8 mouse cellular contexts compared by ENCODE assay signal in the genomic region with DNA sequence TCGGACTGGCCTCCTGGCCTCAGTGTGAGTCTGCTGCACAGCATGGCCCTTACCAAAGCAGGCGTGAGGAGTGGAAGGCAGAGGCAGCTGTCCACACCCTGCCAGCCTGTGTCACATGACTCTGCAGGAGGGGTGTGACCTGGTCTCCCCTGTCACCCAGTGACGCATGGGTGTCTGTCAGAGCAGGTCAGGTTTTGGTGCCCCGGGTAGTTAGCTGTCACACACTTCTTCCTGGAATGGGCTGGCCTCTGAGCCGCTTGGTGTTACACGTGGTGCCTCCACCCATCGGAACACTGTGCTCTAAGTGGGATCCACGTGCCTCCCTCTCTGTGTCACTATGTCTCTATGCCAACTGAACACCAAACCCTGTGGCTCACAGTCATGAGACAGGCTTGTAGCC. TPM values are rescaled to one million over a fixed set of nuclear protein-coding genes. Genes with fewer than 3 reads are reported as not detected.
DNase-seq lines count a peak whose midpoint lies in the region.

No protein-coding gene starts in this region.

- H3K4me1 ChIP-seq in brown adipose tissue, adult 24 weeks (ENCODE audit: control insufficient read depth, insufficient read depth, insufficient read length, low read length): peaks cover 44% of the 10 kb centered on the region

- peak; percentile 45 for DNase-seq in layer of hippocampus, adult 9-11 months
- DNase-seq in layer of hippocampus, postnatal 10 days (ENCODE audit: low spot score in 2 of 2): no peak
- DNase-seq in heart, postnatal 36 days: peak; percentile 21 to 39
- peak; percentile 79 to 89 for DNase-seq in natural killer cell, adult 2 months (ENCODE audit: low spot score in 2 of 2)
- no peak for DNase-seq in right cerebral cortex, adult 2 months (ENCODE audit: low spot score in 2 of 2)
- DNase-seq in cerebellum, adult 8-10 months: no peak
- DNase-seq in layer of hippocampus, postnatal 36 days: no peak

- intact Hi-C loops in heart, postnatal 36 days (cut with DNase I): no loop called here

- H3K27ac ChIP-seq in brown adipose tissue, adult 24 weeks (replicated peaks; ENCODE audit: low read depth, low read length): peak overlapping the region; percentile 62

- no peak overlapping the region for H3K4me3 ChIP-seq in brown adipose tissue, adult 24 weeks (ENCODE audit: insufficient read depth, low read depth, low read length)

RNA-seq across cellular contexts. Expression of a gene that starts 34.6 kb away (rescaled TPM):
- total RNA-seq in layer of hippocampus, postnatal 10 days (2021): 10 to 100 TPM; 66.7 to 67.9 TPM
- 34.1 and 54.4 TPM in 2 replicates for polyA plus RNA-seq in brown adipose tissue, adult 24 weeks (2012; ENCODE audit: insufficient read depth, insufficient read length, missing spikeins)
- total RNA-seq in heart, postnatal 36 days (2021): 10 to 100 TPM; 32.1 to 34.2 TPM
- 10 to 100 TPM; 32.6 to 45.9 TPM for total RNA-seq in layer of hippocampus, postnatal 36 days (2021)

Comparison
In these comparisons a context has a peak if more than half of its experiments do, and no peak if none do; other contexts are left out.
1. DNase-seq: peak in layer of hippocampus, adult 9-11 months (single experiment), heart, postnatal 36 days (2 of 2) and natural killer cell, adult 2 months (2 of 2); none in layer of hippocampus, postnatal 10 days (0 of 2), right cerebral cortex, adult 2 months (0 of 2), cerebellum, adult 8-10 months (single experiment) and layer of hippocampus, postnatal 36 days (0 of 2).